Mouse (Mus musculus) MEL (cell line): ENCODE measurements around the gene Fabp7. TPM values are rescaled to one million over a fixed set of nuclear protein-coding genes. Genes with fewer than 3 reads are reported as not detected.

Experiments
- DNase-seq: peaks from one replicate; pipeline ENCODE4 v3.0.0; 2011; ENCODE audit warnings: low read depth, low spot score
- H3K27ac ChIP-seq: 2 replicates; pipeline ENCODE4 v1.5.1; 2012; ENCODE audit warnings: low read depth, mild to moderate bottlenecking, control low read depth, low read length, moderate library complexity; ENCODE audit not compliant: control insufficient read depth
- H3K27me3 ChIP-seq, 2 experiments: fragments of 150-350 bp in 1 of 2; sonication (generic) in 1 of 2; 2 replicates each; pipeline ENCODE4 v1.6.1; 2012; ENCODE audit warnings: low read length in 2 of 2, mild to moderate bottlenecking in 2 of 2, improper control_type of control experiment in 1 of 2, moderate library complexity in 1 of 2; ENCODE audit not compliant: insufficient read depth in 2 of 2, control insufficient read depth in 1 of 2
- H3K36me3 ChIP-seq, 2 experiments: 2 replicates each; pipeline ENCODE4 v1.6.1; 2012 to 2014; ENCODE audit warnings: low read length in 2 of 2, improper control_type of control experiment in 1 of 2, inconsistent platforms in 1 of 2, mild to moderate bottlenecking in 1 of 2; ENCODE audit not compliant: insufficient read depth in 2 of 2, control insufficient read depth in 1 of 2
- H3K4me1 ChIP-seq, 2 experiments: fragments of 150-350 bp in 1 of 2; sonication (generic) in 1 of 2; 2 replicates each; pipeline ENCODE4 v1.6.1; 2012; ENCODE audit warnings: low read length in 2 of 2, improper control_type of control experiment in 1 of 2, mild to moderate bottlenecking in 1 of 2; ENCODE audit not compliant: insufficient read depth in 2 of 2, control insufficient read depth in 1 of 2
- H3K4me3 ChIP-seq, 2 experiments: fragments of 150-350 bp in 1 of 2; sonication (generic) in 1 of 2; 2 replicates each; pipeline ENCODE4 v1.5.1; 2012; ENCODE audit warnings: low read depth in 2 of 2, low read length in 2 of 2, mild to moderate bottlenecking in 2 of 2, moderate library complexity in 2 of 2, control low read depth in 1 of 2, improper control_type of control experiment in 1 of 2; ENCODE audit not compliant: control insufficient read depth in 1 of 2, insufficient read depth in 1 of 2
- H3K79me2 ChIP-seq: 2 replicates; pipeline ENCODE4 v1.6.1; 2012; ENCODE audit warnings: mild to moderate bottlenecking, low read length, moderate library complexity; ENCODE audit not compliant: control insufficient read depth, poor library complexity, insufficient read depth
- H3K9ac ChIP-seq: 2 replicates; pipeline ENCODE4 v1.6.1; 2012; ENCODE audit warnings: low read depth, mild to moderate bottlenecking, control low read depth, low read length, moderate library complexity; ENCODE audit not compliant: control insufficient read depth, poor library complexity, severe bottlenecking
- H3K9me3 ChIP-seq: fragments of 150-350 bp; sonication (generic); replicated peaks from 2 replicates; pipeline ENCODE4 v1.6.1; 2012; ENCODE audit warnings: mild to moderate bottlenecking, low read length, improper control_type of control experiment, moderate library complexity; ENCODE audit not compliant: insufficient read depth
- CTCF ChIP-seq, 3 experiments: IDR thresholded peaks in 2 of 3; conservative IDR thresholded peaks in 1 of 3; 2 replicates each; pipeline ENCODE4 v1.5.1; 2011 to 2012; ENCODE audit warnings: low read length in 3 of 3, low read depth in 2 of 3, mild to moderate bottlenecking in 2 of 3, improper control_type of control experiment in 1 of 3, inconsistent platforms in 1 of 3, mixed read lengths in 1 of 3, moderate library complexity in 1 of 3; ENCODE audit not compliant: control insufficient read depth in 1 of 3, insufficient read depth in 1 of 3, poor library complexity in 1 of 3, severe bottlenecking in 1 of 3
- ETS1 ChIP-seq: IDR thresholded peaks from 2 replicates; pipeline ENCODE4 v1.6.1; 2012; ENCODE audit warnings: low read depth, mild to moderate bottlenecking, inconsistent platforms, low read length, improper control_type of control experiment, moderate library complexity
- GABPA ChIP-seq: IDR thresholded peaks from 2 replicates; pipeline ENCODE4 v1.6.1; 2012; ENCODE audit warnings: low read depth, mild to moderate bottlenecking, inconsistent platforms, low read length, improper control_type of control experiment, moderate library complexity
- HCFC1 ChIP-seq: IDR thresholded peaks from 2 replicates; pipeline ENCODE4 v1.6.1; 2012; ENCODE audit warnings: low read depth, mild to moderate bottlenecking, inconsistent platforms, low read length, improper control_type of control experiment, moderate library complexity
- JUND ChIP-seq: IDR thresholded peaks from 2 replicates; pipeline ENCODE4 v1.6.1; 2011; ENCODE audit warnings: low read depth, mild to moderate bottlenecking, improper control_type of control experiment, low read length
- MAFK ChIP-seq: IDR thresholded peaks from 2 replicates; pipeline ENCODE4 v1.6.1; 2011; ENCODE audit warnings: low read depth, mild to moderate bottlenecking, low read length, improper control_type of control experiment, borderline replicate concordance
- MAX ChIP-seq: IDR thresholded peaks from 2 replicates; pipeline ENCODE4 v1.6.1; 2011; ENCODE audit warnings: low read length, improper control_type of control experiment
- MAZ ChIP-seq: IDR thresholded peaks from 2 replicates; pipeline ENCODE4 v1.6.1; 2012; ENCODE audit warnings: low read depth, mild to moderate bottlenecking, inconsistent platforms, low read length, improper control_type of control experiment
- MXI1 ChIP-seq: IDR thresholded peaks from 2 replicates; pipeline ENCODE4 v1.6.1; 2011; ENCODE audit warnings: mild to moderate bottlenecking, low read depth, low read length, improper control_type of control experiment
- NRF1 ChIP-seq: IDR thresholded peaks from 2 replicates; pipeline ENCODE4 v1.6.1; 2014; ENCODE audit warnings: low read depth, mild to moderate bottlenecking, inconsistent platforms, low read length, improper control_type of control experiment, moderate library complexity; ENCODE audit not compliant: poor library complexity, insufficient read depth, severe bottlenecking
- POLR2A ChIP-seq, 2 experiments: IDR thresholded peaks; 2 replicates each; pipeline ENCODE4 v1.6.1; 2011 to 2012; ENCODE audit warnings: low read length in 2 of 2, mild to moderate bottlenecking in 2 of 2, control low read depth in 1 of 2, improper control_type of control experiment in 1 of 2, low read depth in 1 of 2, moderate library complexity in 1 of 2; ENCODE audit not compliant: control insufficient read depth in 1 of 2, insufficient read depth in 1 of 2, poor library complexity in 1 of 2
- POLR2AphosphoS2 ChIP-seq: IDR thresholded peaks from 2 replicates; pipeline ENCODE4 v1.6.1; 2011; ENCODE audit warnings: low read length, improper control_type of control experiment
- RAD21 ChIP-seq: IDR thresholded peaks from 2 replicates; pipeline ENCODE4 v1.6.1; 2011; ENCODE audit warnings: mild to moderate bottlenecking, low read depth, low read length, improper control_type of control experiment
- RCOR1 ChIP-seq: IDR thresholded peaks from 2 replicates; pipeline ENCODE4 v1.6.1; 2012; ENCODE audit warnings: low read depth, mild to moderate bottlenecking, inconsistent platforms, low read length, improper control_type of control experiment
- TAL1 ChIP-seq: IDR thresholded peaks from 2 replicates; pipeline ENCODE4 v1.6.1; 2012; ENCODE audit warnings: mild to moderate bottlenecking, inconsistent platforms, low read length, moderate library complexity, mixed read lengths
- TBP ChIP-seq: IDR thresholded peaks from 2 replicates; pipeline ENCODE4 v1.8.0; 2011; ENCODE audit warnings: low read depth, low read length, improper control_type of control experiment
- TCF12 ChIP-seq: IDR thresholded peaks from 2 replicates; pipeline ENCODE4 v1.6.1; 2014; ENCODE audit warnings: low read depth, mild to moderate bottlenecking, inconsistent platforms, low read length, improper control_type of control experiment, moderate library complexity
- UBTF ChIP-seq: IDR thresholded peaks from 2 replicates; pipeline ENCODE4 v1.6.1; 2012; ENCODE audit warnings: low read depth, mild to moderate bottlenecking, inconsistent platforms, low read length, improper control_type of control experiment, moderate library complexity, borderline replicate concordance; ENCODE audit not compliant: insufficient read depth
- USF2 ChIP-seq, 2 experiments: IDR thresholded peaks; 2 replicates each; pipeline ENCODE4 v1.6.1; 2011 to 2012; ENCODE audit warnings: improper control_type of control experiment in 2 of 2, low read length in 2 of 2, borderline replicate concordance in 1 of 2, inconsistent platforms in 1 of 2, low read depth in 1 of 2, mild to moderate bottlenecking in 1 of 2; ENCODE audit not compliant: insufficient read depth in 1 of 2
- ZC3H11A ChIP-seq: IDR thresholded peaks from 2 replicates; pipeline ENCODE4 v1.6.1; 2012; ENCODE audit warnings: low read depth, mild to moderate bottlenecking, inconsistent platforms, low read length, improper control_type of control experiment
- ZKSCAN1 ChIP-seq: IDR thresholded peaks from 2 replicates; pipeline ENCODE4 v1.6.1; 2012; ENCODE audit warnings: low read depth, mild to moderate bottlenecking, inconsistent platforms, low read length, improper control_type of control experiment, moderate library complexity
- ZNF384 ChIP-seq: IDR thresholded peaks from 2 replicates; pipeline ENCODE4 v1.6.1; 2012; ENCODE audit warnings: low read depth, mild to moderate bottlenecking, inconsistent platforms, low read length, improper control_type of control experiment
- polyA plus RNA-seq, 2 experiments: library from polyadenylated mRNA; stranded (reverse) in 1 of 2; unstranded in 1 of 2; fragments of >175 nt in 1 of 2; fragments of >200 nt in 1 of 2; gene quantifications; 2 replicates each; pipeline versions ENCODE4 v1.2.1 to v1.2.4; 2012; ENCODE audit warnings: low replicate concordance in 2 of 2, low read depth in 1 of 2; ENCODE audit not compliant: insufficient read length in 2 of 2, insufficient read depth in 1 of 2, missing spikeins in 1 of 2
- total RNA-seq: library from RNA; depleted of rRNA; stranded (reverse); fragments of 300-350 nt; gene quantifications from 2 replicates; pipeline ENCODE4 v1.2.3, GENCODE M21; 2012

Fabp7 gene
- total and polyA plus RNA-seq, 3 experiments: 4.1 to 26.4 TPM; not detected in 1

DNA sequence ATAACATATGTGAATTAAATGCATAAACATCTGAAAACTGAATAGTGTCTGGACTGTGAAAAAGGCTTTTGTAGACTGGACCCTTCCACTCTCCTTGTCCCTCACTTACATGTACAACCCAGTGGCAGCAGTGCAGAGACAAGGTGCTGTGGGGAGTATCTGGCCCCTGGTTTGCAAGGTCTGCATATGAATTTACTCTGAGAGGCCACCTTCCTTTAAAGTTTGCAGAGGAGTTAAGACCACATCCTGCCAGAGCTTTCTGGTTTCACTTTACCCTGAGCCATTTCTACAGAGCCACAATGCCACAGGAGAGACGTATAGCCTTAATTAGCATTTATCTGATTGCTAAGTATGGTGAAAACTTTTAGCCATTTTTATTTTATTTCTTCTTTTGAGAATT, 31.3 kb upstream of the Fabp7 start:
- H3K36me3 ChIP-seq: no peaks in the 10 kb centered on the region
- TF ChIP-seq POLR2AphosphoS2 (no peak), UBTF (no peak), ZNF384 (no peak), MAZ (no peak), HCFC1 (no peak), TAL1 (no peak), MXI1 (no peak)
- no peaks in the 10 kb centered on the region for H3K79me2 ChIP-seq
- no peak overlapping the region for H3K27ac ChIP-seq
- no peaks in the 10 kb centered on the region for H3K27me3 ChIP-seq
- no peak for DNase-seq
- H3K9me3 ChIP-seq: no peaks in the 10 kb centered on the region
- H3K4me1 ChIP-seq: no peaks in the 10 kb centered on the region
- no peak overlapping the region for H3K4me3 ChIP-seq
- H3K9ac ChIP-seq: no peak overlapping the region

DNA sequence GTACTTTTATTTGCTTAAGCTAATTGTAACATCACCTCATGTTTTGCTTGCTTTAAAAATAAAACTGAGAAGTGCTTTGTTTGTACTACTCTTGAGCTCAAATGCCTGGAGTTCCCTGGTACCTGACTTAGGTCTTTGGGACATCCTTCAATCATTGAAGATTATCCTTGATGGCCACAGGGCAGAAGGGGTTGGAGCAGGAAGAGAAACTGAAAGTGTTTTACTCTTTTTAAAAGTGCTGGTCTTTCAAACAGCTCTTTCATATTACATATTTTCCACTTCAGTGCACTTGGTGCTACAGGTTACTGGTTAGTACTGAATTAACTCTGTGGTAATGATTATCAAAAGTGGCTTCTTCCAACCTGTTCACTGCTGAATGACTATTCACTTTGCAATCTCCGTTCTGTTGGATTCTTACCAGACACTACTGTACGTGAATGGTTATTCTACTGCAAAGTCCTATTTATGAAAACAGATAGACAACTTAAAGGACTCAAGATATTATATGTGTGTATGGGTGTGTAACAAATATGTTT, 29.4 kb upstream of the Fabp7 start:
- no peak overlapping the region for H3K4me3 ChIP-seq
- no peaks in the 10 kb centered on the region for H3K9me3 ChIP-seq
- no peaks in the 10 kb centered on the region for H3K4me1 ChIP-seq
- no peak overlapping the region for H3K27ac ChIP-seq
- DNase-seq: no peak
- no peaks in the 10 kb centered on the region for H3K27me3 ChIP-seq
- H3K36me3 ChIP-seq: no peaks in the 10 kb centered on the region
- H3K9ac ChIP-seq: no peak overlapping the region
- H3K79me2 ChIP-seq: no peaks in the 10 kb centered on the region
- TF ChIP-seq ZC3H11A: no peak
- no peak for TF ChIP-seq NRF1
- no peak for TF ChIP-seq POLR2A (IDR thresholded peaks at IDR 0.05; ENCODE audit: control insufficient read depth in 1 of 2, insufficient read depth in 1 of 2, low read depth in 1 of 2, low read length in 2 of 2, poor library complexity in 1 of 2)
- no peak for TF ChIP-seq GABPA
- no peak for TF ChIP-seq MAX
- TF ChIP-seq RAD21: no peak
- no peak for TF ChIP-seq RCOR1
- TF ChIP-seq MAFK: no peak
- TF ChIP-seq, all 39 proteins: peak for 0

DNA sequence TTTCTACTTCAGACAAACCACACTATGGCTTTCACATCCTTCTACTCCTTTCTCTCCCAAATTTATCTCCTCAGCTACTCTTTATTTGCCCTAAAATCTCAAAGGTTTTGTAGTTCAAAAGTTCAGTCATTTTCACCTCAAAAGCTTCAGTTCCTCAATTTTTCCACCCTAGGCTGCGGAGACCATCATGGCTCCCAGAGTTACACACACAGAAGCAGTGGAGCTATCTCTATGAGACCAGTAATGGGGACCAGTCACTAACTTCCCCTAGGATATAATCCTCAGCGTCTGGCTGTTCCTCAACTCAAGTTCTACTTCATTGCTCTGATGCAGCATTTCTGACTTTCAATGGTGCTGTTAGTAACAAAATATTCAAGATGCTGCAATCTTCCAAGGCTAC, 25.7 kb upstream of the Fabp7 start:
- Histone ChIP-seq H3K4me3 (no peak overlapping the region), H3K79me2 (no peaks in the 10 kb centered on the region)
- TF ChIP-seq CTCF (IDR thresholded peaks at IDR 0.05 in 2 of 3, conservative IDR thresholded peaks at IDR 0.05 in 1 of 3; ENCODE audit: control insufficient read depth in 1 of 3, insufficient read depth in 1 of 3, low read depth in 2 of 3, low read length in 3 of 3, poor library complexity in 1 of 3, severe bottlenecking in 1 of 3): no peak
- no peak for TF ChIP-seq ZNF384
- no peak for TF ChIP-seq MXI1
- TF ChIP-seq ZKSCAN1: no peak
- no peak for TF ChIP-seq ETS1
- no peak for TF ChIP-seq JUND
- TF ChIP-seq ZC3H11A: no peak
- TF ChIP-seq RCOR1: no peak
- TF ChIP-seq TBP: no peak
- no peak for TF ChIP-seq NRF1
- no peak for TF ChIP-seq GABPA
- TF ChIP-seq UBTF: no peak
- no peak for TF ChIP-seq TCF12
- no peak for TF ChIP-seq USF2 (IDR thresholded peaks at IDR 0.05; ENCODE audit: borderline replicate concordance in 1 of 2, insufficient read depth in 1 of 2, low read depth in 1 of 2, low read length in 2 of 2)
- TF ChIP-seq HCFC1: no peak

More for the DNA sequence above, 25.7 kb upstream of the Fabp7 start:
- no peaks in the 10 kb centered on the region for H3K36me3 ChIP-seq
- no peak for DNase-seq
- H3K27ac ChIP-seq: no peak overlapping the region
- H3K9me3 ChIP-seq: no peaks in the 10 kb centered on the region
- no peaks in the 10 kb centered on the region for H3K27me3 ChIP-seq
- no peaks in the 10 kb centered on the region for H3K4me1 ChIP-seq
- H3K9ac ChIP-seq: no peak overlapping the region
